Mouse (Mus musculus) myocyte (in vitro differentiated cells): ENCODE measurements around the gene Gigyf1. TPM values are rescaled to one million over a fixed set of nuclear protein-coding genes. Genes with fewer than 3 reads are reported as not detected.
A peak's percentile ranks its signal among the peaks of the same experiment; 100 is the strongest.

Experiments used
- H3K27me3 ChIP-seq: one replicate; pipeline ENCODE4 v1.6.1; 2011; ENCODE audit not compliant: control insufficient read depth, insufficient read depth, insufficient read length
- H3K36me3 ChIP-seq: one replicate; pipeline ENCODE4 v1.6.1; 2011; ENCODE audit not compliant: control insufficient read depth, insufficient read depth
- H3K4me2 ChIP-seq: one replicate; pipeline ENCODE4 v1.6.1; 2011; ENCODE audit warnings: low read depth, control low read depth
- H3K4me3 ChIP-seq: one replicate; pipeline ENCODE4 v1.5.1; 2011; ENCODE audit warnings: mild to moderate bottlenecking, control low read depth, moderate library complexity
- H3K79me2 ChIP-seq: one replicate; pipeline ENCODE4 v1.6.1; 2011; ENCODE audit not compliant: control insufficient read depth, insufficient read depth
- H3ac ChIP-seq: one replicate; pipeline ENCODE4 v1.6.1; 2011; ENCODE audit not compliant: control insufficient read depth, insufficient read length
- CEBPB ChIP-seq: IDR thresholded peaks from 2 replicates; pipeline ENCODE4 v1.6.1; 2011; ENCODE audit warnings: mild to moderate bottlenecking, moderate library complexity; ENCODE audit not compliant: poor library complexity, insufficient read depth, severe bottlenecking
- E2F4 ChIP-seq: IDR thresholded peaks from one replicate; pipeline ENCODE4 v1.6.1; 2011; ENCODE audit warnings: mild to moderate bottlenecking, control low read depth, moderate library complexity; ENCODE audit not compliant: insufficient read depth
- MAX ChIP-seq: IDR thresholded peaks from one replicate; pipeline ENCODE4 v1.6.1; 2011; ENCODE audit warnings: low read depth, mild to moderate bottlenecking, control low read depth
- MYOD1 ChIP-seq, 3 experiments: IDR thresholded peaks; one replicate each; pipeline ENCODE4 v1.6.1; 2011; ENCODE audit warnings: control low read depth in 2 of 3, low read depth in 2 of 3, mild to moderate bottlenecking in 2 of 3, moderate library complexity in 1 of 3; ENCODE audit not compliant: insufficient read length in 2 of 3, control insufficient read depth in 1 of 3
- MYOG ChIP-seq, 3 experiments: IDR thresholded peaks; one replicate each; pipeline ENCODE4 v1.6.1; 2011; ENCODE audit warnings: control low read depth in 2 of 3, low read depth in 2 of 3, mild to moderate bottlenecking in 2 of 3; ENCODE audit not compliant: insufficient read length in 2 of 3, control insufficient read depth in 1 of 3, insufficient read depth in 1 of 3
- POLR2A ChIP-seq: IDR thresholded peaks from one replicate; pipeline ENCODE4 v1.6.1; 2011; ENCODE audit warnings: low read depth, mild to moderate bottlenecking, control low read depth, moderate library complexity; ENCODE audit not compliant: insufficient read length
- POLR2AphosphoS2 ChIP-seq: IDR thresholded peaks from one replicate; pipeline ENCODE4 v1.6.1; 2011; ENCODE audit warnings: low read depth, control low read depth; ENCODE audit not compliant: insufficient read length
- REST ChIP-seq: IDR thresholded peaks from one replicate; pipeline ENCODE4 v1.6.1; 2011; ENCODE audit warnings: mild to moderate bottlenecking, control low read depth, moderate library complexity; ENCODE audit not compliant: insufficient read depth, insufficient read length
- SRF ChIP-seq: IDR thresholded peaks from one replicate; pipeline ENCODE4 v1.6.1; 2011; ENCODE audit warnings: low read depth; ENCODE audit not compliant: control insufficient read depth, insufficient read length
- TCF12 ChIP-seq: IDR thresholded peaks from one replicate; pipeline ENCODE4 v1.6.1; 2011; ENCODE audit warnings: mild to moderate bottlenecking, control low read depth; ENCODE audit not compliant: poor library complexity, insufficient read depth, severe bottlenecking
- TCF3 ChIP-seq: IDR thresholded peaks from one replicate; pipeline ENCODE4 v1.6.1; 2011; ENCODE audit warnings: low read depth, control low read depth; ENCODE audit not compliant: insufficient read length
- USF1 ChIP-seq: IDR thresholded peaks from one replicate; pipeline ENCODE4 v1.6.1; 2011; ENCODE audit warnings: low read depth, mild to moderate bottlenecking, control low read depth, moderate library complexity
- polyA plus RNA-seq: library from polyadenylated mRNA; unstranded; fragments of >200 nt; fragmentation: generic; extraction: Trizol; gene quantifications from one replicate; pipeline ENCODE4 v1.2.1, GENCODE M21; 2012; ENCODE audit warnings: missing spikeins

Gigyf1 gene
- polyA plus RNA-seq, 1 experiment, result 9.6 TPM

DNA sequence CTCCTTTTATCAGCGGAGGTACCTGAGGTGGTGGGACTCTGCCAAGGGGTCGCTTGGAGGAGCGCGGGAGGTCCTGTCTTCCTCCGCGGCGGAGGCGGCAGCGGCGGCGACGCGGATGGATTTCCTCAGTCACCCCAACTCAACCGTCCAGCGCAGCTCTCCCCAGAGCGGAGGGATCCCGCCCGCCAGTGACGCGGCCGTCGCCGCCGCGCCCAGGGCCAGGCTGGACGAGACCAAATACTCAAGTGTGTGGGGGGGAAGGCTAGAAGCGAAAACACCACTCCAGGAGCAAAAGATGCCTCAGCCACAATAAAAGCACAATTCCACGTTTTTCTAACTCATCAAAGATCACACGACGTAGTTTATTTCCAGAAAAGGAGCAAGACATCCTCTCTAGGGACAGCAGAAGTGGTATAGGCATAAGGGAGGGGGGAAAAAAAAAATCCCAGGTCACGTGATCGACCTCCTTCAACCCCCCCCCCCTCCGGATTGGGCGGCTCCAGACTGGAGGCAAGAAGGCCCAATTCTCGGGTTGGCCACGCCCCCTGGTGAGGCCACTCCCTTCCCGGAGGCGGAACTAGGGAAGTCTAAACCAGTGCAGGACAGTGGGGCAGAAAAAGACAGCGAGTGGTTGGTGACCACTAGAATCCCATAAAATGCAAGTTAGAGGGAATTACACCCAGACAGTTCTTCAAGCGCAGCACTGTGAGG, 14.9 kb downstream of the Gigyf1 start, which contains the start of the genes Epo and Gnb2:
Gene Epo (minus strand): TSS at position 126 of the 711 bp plus-strand sequence.
Gene Gnb2 (minus strand): TSS at position 394 of the 711 bp plus-strand sequence.
- peaks cover 34% of the 10 kb centered on the region for H3K79me2 ChIP-seq
- peak within 1 kb of the TSS; percentile 100 for H3K4me3 ChIP-seq
- H3K36me3 ChIP-seq, result no peaks in the 10 kb centered on the region
- H3K27me3 ChIP-seq, result peaks cover 2% of the 10 kb centered on the region
- TF ChIP-seq MYOD1 (IDR thresholded peaks at IDR 0.05; ENCODE audit: control insufficient read depth in 1 of 3, insufficient read length in 2 of 3, low read depth in 2 of 3) (peak in 1 of 3 experiments; percentile 40), MYOG (IDR thresholded peaks at IDR 0.05; ENCODE audit: control insufficient read depth in 1 of 3, insufficient read depth in 1 of 3, insufficient read length in 2 of 3, low read depth in 2 of 3) (peak in 1 of 3 experiments; percentile 60), USF1 (peak; percentile 91), SRF (no peak), TCF3 (no peak), POLR2AphosphoS2 (peak; percentile 91), MAX (no peak), REST (no peak), E2F4 (peak; percentile 61), POLR2A (peak; percentile 94), TCF12 (no peak), CEBPB (no peak)
- peak within 1 kb of the TSS; percentile 15 for H3ac ChIP-seq
- H3K4me2 ChIP-seq, result peak within 1 kb of the TSS; percentile 88

- Histone ChIP-seq H3K27me3 (peaks cover 5% of the 10 kb centered on the region), H3K4me2 (no peak overlapping the region), H3K36me3 (no peaks in the 10 kb centered on the region), H3K79me2 (peaks cover 32% of the 10 kb centered on the region), H3ac (no peak overlapping the region), H3K4me3 (no peak overlapping the region)
- no peak for TF ChIP-seq TCF3
- no peak for TF ChIP-seq SRF
- TF ChIP-seq MYOD1 (IDR thresholded peaks at IDR 0.05; ENCODE audit: control insufficient read depth in 1 of 3, insufficient read length in 2 of 3, low read depth in 2 of 3), result no peak
- TF ChIP-seq TCF12, result no peak
- TF ChIP-seq MAX, result no peak
- TF ChIP-seq E2F4, result no peak
- TF ChIP-seq CEBPB, result no peak
Measured at GRCm38 (mm10) chr5:137534762-137535161, 16.4 kb downstream of the Gigyf1 start.

DNA sequence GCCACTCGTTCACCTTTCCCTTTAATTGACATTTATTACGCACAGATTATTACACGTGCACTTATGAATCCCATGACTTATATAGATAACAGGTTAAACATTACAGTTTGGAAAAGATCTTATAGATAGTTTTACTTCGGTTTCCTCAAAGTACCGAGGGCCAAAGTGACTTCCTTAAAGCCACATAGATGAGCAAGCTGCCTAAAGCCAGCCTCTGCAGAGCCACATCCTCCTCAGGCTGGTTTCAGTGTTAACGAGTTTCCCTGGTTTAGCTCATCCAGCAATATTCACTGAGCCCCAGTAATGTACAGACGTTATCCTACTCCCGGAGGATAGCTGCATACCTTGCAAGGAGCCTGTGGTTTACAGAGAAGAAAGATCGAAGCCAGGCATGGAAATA, 17.0 kb downstream of the Gigyf1 start:
- Histone ChIP-seq H3ac (no peak overlapping the region), H3K4me3 (no peak overlapping the region), H3K36me3 (no peaks in the 10 kb centered on the region), H3K79me2 (peaks cover 26% of the 10 kb centered on the region), H3K27me3 (peaks cover 5% of the 10 kb centered on the region), H3K4me2 (no peak overlapping the region)
- TF ChIP-seq USF1, result no peak
- no peak for TF ChIP-seq TCF12
- TF ChIP-seq REST, result no peak
- no peak for TF ChIP-seq MAX
- no peak for TF ChIP-seq POLR2A
- TF ChIP-seq TCF3, result no peak
- TF ChIP-seq MYOD1 (IDR thresholded peaks at IDR 0.05; ENCODE audit: control insufficient read depth in 1 of 3, insufficient read length in 2 of 3, low read depth in 2 of 3), result no peak
- no peak for TF ChIP-seq SRF
- no peak for TF ChIP-seq CEBPB
- no peak for TF ChIP-seq E2F4
- no peak for TF ChIP-seq POLR2AphosphoS2
- no peak for TF ChIP-seq MYOG (IDR thresholded peaks at IDR 0.05; ENCODE audit: control insufficient read depth in 1 of 3, insufficient read depth in 1 of 3, insufficient read length in 2 of 3, low read depth in 2 of 3)

DNA sequence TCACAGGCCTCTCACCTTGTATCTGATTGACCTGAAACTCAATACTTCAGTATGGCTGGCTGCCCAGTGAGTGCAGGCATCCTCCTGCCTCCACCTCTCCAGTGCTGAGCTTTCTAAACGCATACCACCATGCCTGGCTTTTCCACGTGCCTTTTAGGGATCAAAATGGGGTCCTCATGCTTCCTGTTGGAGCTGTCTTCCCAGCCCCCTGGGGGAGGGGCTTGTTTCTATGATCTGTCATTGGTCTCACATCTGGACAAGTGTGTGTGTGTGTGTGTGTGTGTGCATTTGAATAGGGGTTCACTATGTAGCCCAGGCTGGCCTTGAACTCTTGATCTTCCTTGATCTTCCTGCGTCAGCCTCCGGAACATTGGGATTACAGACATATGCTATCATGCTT, 19.1 kb downstream of the Gigyf1 start:
- Histone ChIP-seq H3K79me2 (peaks cover 6% of the 10 kb centered on the region), H3ac (no peak overlapping the region), H3K4me2 (no peak overlapping the region), H3K36me3 (no peaks in the 10 kb centered on the region), H3K27me3 (peaks cover 5% of the 10 kb centered on the region), H3K4me3 (no peak overlapping the region)
- no peak for TF ChIP-seq POLR2A
- no peak for TF ChIP-seq TCF3

DNA sequence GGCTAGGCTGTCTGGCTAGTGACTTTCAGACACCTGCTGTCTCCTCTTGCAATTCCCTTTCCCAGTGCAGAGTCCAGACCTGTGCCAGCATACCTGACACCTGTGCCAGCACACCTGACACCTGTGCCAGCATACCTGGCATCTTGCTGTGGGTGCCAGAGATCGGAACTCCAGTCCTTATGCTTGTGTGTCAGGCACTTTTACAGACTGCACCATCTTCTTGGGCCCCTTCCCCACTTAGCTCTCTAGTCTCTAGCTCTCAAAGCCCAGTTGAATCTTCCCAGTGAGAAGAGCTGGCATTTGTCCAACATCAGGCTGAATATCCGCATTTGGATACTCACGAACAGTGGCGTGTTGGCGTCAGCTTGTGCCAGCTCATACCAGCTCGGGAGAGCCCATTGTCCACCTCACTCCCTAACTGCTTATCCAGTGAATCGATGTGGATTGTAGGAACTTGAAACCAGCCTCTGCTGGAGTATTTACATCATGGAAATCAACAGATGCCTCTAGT, 21.0 kb downstream of the Gigyf1 start:
- no peak overlapping the region for H3K4me3 ChIP-seq
- H3K36me3 ChIP-seq, result no peaks in the 10 kb centered on the region
- no peak overlapping the region for H3ac ChIP-seq
- TF ChIP-seq TCF3 (no peak), MYOD1 (IDR thresholded peaks at IDR 0.05; ENCODE audit: control insufficient read depth in 1 of 3, insufficient read length in 2 of 3, low read depth in 2 of 3) (no peak), MAX (no peak), E2F4 (no peak), POLR2AphosphoS2 (no peak), CEBPB (no peak), POLR2A (no peak), TCF12 (no peak)
- no peak overlapping the region for H3K4me2 ChIP-seq
- peaks cover 5% of the 10 kb centered on the region for H3K27me3 ChIP-seq
- no peaks in the 10 kb centered on the region for H3K79me2 ChIP-seq
